Mouse (Mus musculus) right cerebral cortex, adult 2 months (tissue): ENCODE data around the gene Coq5.
A peak's percentile ranks its signal among the peaks of the same experiment; 100 is the strongest.

Experiments used
- DNase-seq, 2 experiments: peaks; one replicate each; pipeline ENCODE4 v3.0.0; 2021 to 2022; ENCODE audit warnings: low spot score in 2 of 2

Coq5 gene

DNA sequence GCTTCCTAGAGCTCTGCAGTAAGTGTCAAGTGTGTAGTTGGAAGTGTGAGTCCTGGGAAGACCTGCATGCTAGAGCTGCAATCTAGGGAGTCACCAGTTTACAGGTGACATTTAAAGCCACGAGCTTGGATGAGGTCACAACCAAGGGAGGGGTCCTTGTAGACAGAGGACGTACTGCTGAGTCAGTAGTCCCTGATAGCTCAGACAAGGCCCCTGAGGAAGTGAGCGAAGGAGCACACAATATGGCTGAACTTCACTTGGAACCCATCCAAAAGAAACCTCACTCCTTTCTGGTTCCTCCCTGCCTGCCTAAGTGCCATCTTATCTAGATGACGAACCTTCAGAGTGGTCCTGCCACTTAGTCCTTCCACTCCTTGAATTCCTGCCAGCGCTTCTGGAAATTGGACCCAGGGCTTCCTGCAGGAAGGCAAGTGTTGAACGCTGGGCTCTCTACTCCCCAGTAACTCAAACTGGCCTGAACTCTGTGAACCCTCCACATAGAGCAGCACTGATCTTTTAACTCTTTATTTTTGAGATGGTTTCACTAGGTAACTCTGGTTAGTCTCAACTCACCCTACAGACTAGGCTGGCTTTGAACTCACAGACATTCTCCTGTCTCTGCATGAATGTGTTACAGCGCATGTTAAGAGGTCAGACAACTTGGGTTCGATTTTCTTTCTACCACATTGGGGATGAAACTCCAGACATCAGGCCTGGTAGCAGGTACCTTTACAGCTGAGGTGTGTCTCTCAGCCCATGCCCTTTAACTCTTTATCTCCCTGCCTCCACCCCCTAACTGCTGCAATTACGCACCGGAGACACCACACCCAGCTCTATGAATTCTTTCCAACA lies 33.6 kb downstream of the Coq5 start:
- DNase-seq, result no peak

DNA sequence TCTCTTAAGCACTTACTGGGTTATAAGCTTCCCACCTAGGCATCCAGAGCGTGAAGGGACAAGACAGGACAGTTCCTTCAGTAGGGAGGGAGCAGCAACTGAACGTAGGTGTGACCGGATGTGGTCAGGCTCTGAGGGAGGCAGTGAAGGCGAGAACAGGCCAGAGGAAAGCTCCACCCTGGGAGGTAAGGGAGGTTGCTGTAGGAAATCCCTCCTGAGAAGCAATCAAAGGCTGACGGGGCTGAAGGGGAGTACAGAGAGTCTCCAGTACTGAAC lies 34.1 kb downstream of the Coq5 start:
- no peak for DNase-seq

DNA sequence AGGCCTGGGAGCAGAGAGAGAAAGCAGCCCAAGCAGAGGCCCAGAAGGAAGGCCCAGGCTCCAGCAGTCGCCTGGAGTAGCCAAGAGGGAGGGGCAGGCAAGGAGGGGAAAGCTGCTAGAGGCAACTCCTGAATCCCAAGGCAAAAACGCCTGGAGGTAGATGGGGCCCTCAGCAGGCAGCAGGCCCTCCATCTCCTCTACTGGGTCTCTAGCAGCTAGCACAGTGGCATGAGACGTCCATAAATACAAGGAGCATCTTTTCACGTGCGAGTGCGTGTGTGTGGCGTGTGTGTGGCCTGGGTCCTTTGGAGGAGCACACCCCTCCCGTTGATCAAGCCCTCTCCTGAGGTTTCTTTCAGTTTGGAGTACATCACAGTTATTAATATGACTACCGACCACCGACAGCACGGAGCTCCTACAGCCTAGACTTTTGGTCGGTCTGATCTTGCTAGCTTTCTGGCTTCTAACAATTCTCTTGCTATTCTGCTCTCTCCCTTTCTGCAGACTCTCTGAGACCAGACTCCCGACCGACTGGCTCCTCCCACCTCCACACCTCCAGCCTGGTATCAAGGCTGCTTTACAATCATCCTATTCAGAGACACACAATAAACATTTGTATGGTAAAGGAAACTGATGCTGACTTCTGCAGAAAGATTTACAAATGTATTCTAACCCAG lies 37.6 kb downstream of the Coq5 start:
- DNase-seq, result no peak

DNA sequence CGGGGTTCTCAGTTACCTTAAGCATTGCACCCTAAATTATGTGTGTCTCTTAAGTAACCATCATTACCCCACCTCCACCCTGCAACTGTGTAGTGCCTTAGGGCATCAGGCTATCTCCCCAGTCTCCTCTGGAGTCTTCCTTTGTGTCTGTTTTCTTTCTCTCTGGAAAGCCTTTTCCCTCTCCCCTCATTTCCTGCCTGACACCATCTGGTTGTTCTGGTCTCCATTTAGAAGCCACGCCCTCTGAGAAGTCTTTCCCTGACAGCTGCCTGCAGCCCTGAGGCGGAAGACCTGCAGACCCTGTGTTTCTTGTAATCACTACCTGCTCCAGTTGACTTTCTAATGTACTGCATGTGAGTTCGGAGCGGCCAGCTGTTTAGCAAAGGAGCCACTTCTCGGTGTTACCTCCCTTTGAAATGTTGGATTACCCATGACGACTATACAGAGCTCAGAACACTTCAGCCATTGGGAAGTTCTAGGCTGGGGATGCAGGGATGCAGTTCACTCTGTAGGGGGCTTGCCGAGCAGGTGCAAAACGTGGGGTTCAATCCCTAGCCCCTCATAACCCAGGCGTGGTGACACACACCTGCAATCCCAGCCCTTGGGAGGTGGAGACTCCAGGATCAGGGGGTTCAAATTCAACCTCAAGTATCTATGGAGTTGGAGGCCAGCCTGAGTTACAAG lies 38.3 kb downstream of the Coq5 start:
- DNase-seq, result no peak

DNA sequence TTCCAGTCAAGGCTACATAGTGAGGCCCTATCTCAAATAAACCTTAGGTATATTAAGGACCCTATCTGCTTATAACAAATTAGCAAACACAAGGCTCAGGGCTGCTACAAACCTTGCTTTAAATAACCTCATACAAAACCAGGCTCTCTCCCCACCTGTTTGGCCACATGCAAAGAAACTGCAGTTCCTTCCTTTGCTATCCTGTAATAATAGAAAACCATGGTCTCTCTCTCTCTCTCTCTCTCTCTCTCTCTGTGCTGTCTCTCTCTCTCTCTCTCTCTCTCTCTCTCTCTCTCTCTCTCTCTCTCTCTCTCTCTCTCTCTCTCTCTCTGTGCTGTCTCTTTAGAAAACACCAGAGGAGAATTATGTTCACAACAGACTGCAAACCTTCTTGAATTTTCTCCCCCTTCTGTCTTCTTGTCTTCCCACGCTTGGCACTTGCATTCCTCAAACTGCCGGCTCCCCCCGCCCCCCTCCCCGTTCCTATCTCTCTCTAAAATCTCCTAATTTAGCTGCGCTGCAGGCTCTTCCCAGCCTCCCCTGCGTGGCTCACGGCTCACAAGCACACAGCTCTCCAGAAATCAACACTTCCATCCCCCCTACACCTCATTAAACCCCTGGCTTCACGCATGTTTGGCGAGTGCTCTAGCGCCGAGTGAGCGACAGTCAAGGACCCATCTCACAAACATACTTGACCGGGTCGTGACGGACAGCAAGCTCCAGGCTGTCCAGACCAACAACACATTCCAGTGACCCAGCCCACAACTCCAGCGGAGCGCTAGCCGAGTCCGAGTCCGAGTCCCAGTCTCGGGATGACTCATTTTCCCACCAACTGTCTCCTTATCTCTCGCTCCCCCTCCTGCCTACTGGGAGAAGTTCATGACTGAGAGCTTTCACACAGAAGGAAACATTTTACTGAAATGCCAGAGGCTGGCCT lies 39.8 kb downstream of the Coq5 start:
- DNase-seq, result peak; percentile 85 to 88

DNA sequence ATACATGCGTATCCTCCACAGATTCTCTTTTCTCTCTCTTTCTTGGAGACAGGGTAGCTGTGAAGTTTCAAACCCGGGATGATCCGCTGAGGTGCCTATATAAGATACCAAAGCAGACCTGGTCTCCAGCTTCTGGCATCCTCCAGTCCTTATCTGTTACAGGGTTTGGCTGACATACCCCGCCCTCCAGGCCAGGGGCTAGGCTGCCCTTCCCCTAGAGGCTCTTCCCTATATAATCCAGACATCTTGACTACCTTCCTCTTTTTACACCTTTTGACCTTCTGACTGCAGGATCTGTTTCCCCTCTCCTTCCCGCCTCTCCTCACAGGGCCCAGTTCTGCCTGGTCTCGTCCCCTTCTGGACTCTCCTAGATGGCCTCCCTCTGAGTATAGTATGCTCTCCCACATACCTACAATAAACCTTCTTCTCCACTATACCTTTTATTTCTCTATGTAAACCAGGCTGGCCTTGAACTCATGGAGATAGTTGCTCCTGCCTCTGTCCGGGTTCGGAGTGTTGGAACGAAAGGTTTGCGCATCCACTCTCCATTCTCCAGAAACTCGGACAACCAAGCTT lies 46.9 kb downstream of the Coq5 start:
- no peak for DNase-seq

DNA sequence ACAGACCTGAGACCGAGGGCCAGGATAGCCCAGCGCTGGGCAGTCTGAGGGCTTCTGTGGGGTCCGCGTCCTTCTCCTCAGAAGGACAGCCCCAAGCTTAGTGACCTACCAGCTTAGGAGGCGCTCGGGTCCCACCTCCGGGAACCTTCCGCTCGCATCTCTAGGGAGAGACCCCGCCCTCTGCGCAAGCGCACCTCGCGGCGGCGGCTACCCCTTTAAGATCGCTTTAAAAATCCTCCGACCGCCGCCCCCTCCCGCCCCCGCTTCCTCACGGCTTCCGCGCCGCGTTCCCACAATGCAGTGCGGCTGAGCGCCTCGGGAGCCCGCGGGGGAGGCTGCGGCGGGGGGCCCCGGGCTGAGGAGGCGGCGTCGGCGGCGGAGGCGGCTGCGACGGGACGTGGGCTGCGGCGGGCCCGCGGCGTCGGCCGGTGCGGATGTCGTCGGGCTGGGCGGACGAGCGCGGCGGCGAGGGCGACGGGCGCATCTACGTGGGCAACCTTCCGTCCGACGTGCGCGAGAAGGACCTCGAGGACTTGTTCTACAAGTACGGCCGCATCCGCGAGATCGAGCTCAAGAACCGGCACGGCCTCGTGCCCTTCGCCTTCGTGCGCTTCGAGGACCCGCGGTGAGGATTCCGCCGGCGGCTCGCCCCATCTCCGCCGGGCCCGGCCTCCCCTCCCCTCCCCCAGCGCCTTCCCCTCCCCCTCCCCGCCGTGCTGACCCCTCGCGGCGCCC lies 47.6 kb downstream of the Coq5 start, which contains the start of gene Srsf9:
TSS of gene Srsf9 (plus strand) at position 303 of the 735 bp plus-strand sequence.
- DNase-seq, result peak; percentile 93 to 96

DNA sequence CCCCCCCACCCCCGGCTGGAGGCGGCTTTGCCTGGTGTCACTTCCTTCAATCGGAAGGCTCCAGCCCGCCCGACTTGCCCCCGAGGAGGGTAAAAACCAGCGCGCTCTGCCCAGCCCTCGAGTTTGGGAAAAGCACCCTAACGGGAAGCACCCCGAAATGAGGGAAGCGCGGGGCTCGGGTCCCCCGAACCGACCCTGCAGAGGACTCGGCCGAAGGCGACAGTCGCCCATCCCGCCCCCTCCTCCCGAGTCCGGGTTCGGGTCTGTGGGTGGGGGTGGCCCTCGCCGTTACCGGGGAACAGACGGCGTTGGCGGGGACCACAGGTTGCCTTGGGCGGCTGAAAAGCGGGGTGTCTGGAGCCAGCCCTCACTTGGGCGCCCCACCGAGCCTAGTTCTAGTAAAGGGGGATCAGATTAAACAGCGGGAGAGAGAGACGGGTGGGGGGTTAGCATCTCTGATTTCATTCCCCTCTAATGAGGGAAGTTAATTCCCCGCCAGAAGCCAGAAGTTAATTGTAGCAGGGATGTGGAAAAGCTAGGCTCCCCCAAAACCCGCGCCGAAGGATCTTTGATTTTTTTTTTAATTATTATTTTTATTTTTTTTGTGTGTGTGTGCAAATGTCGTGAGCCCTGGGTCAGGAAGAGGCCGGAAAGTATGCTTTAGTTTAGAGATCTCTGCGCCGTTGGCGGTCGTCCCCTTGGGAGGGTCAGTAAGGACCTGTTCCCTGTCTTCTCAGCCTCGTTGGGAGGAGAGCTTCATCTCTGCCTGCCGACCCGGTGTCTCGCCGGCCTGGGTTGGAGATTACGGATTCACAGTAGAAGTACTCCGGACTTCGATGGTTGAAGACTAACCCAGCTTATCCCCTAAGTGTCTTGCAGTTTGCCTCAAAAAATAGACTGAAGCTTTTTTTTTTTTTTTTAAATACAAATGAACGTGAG lies 48.4 kb downstream of the Coq5 start:
- no peak for DNase-seq

DNA sequence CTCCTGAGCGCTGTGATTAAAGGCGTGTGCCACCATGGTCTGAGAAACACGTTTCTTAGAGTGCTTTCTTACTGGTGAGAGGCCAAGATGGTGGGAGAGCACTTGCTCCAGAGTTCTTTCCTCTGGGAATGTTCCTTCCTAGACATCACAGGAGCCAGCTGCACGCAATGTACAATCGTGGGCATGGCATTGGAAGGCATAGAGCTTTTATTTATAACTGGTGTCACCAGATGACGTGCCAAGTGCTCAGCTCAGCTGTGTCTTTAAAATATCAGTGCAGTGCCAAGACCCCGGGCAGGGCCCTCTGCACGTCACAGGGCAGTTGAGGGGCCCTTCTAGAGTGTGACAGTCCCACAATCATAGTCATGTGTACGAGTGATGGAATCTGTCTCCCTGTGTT lies 51.5 kb downstream of the Coq5 start:
- no peak for DNase-seq

DNA sequence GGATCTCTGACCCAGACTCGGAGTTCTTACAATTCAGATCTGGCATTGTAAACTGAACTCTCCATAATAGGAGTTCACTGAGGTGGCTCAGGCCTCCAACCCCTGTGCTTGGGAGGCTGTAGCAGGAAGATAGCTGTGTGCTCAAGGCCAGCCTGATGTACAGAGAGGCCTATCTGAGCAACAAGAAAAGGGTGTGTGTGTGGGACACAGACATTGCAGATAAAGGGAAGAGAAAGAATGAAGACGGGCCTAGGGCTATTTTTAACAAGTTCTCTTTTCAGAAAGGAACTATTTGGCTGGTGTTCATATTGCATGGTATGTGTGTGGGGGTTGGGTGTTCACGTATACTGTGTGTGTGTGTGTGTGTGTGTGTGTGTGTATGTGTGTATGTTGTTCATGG lies 54.2 kb downstream of the Coq5 start:
- DNase-seq, result no peak

DNA sequence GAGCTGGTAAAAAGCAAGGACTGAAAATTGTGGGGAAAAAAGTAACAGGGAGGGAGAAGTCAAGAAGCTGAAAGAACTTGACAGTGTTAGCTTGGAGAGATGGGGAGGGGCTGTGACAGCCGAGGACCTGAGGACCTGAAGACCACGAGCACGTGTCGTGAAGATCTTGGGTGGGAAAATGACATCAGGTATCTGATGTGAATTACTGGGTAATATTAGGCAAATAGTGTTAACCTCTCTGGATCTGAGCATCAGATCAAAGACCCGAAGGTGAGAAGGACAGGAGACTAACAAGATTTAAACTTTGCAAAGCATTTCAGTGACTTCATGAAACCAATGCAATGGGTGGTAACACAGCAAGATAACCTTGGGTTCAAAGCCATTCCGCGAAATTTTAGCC lies 60.5 kb downstream of the Coq5 start:
- DNase-seq, result no peak

DNA sequence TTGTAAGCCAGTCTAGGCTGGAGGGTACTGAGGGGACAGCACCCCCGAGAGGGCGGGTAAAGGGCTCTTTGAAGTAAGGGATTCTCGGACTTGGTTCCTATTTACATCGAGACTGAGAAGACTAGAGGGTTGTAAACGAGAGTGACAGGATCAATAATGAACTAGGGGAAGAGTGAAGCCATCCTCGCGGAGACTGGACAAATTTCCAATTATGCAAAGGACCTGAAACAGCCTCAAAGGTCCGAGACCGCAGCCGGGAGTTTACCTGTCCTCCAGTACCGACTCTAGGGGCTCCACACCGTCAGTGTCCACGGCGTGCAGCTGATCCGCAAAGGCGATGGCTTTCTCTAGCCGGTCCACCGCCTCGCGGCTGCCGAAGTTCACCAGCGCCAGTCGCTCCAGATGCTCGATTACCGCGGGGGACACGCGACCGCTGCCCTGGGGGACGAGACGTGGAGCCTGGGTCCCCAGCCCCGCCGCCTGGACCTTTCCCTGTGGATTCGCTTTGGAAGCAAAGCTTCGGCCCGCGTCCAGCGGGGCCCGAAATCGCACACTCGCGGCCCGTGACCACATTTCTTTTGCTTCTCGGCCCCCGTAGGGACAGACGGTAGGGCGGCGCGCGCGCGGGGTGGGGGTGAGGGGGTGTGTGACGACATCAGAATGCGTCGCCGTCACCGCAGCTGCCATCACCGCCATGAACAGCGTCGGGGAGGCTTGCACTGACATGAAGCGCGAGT lies 61.3 kb downstream of the Coq5 start, which contains the start of the genes Gatc and Triap1:
TSS of gene Gatc (minus strand) at position 602 of the 737 bp plus-strand sequence.
TSS of gene Triap1 (plus strand) at position 649 of the 737 bp plus-strand sequence.
- DNase-seq, result peak; percentile 88 to 91

DNA sequence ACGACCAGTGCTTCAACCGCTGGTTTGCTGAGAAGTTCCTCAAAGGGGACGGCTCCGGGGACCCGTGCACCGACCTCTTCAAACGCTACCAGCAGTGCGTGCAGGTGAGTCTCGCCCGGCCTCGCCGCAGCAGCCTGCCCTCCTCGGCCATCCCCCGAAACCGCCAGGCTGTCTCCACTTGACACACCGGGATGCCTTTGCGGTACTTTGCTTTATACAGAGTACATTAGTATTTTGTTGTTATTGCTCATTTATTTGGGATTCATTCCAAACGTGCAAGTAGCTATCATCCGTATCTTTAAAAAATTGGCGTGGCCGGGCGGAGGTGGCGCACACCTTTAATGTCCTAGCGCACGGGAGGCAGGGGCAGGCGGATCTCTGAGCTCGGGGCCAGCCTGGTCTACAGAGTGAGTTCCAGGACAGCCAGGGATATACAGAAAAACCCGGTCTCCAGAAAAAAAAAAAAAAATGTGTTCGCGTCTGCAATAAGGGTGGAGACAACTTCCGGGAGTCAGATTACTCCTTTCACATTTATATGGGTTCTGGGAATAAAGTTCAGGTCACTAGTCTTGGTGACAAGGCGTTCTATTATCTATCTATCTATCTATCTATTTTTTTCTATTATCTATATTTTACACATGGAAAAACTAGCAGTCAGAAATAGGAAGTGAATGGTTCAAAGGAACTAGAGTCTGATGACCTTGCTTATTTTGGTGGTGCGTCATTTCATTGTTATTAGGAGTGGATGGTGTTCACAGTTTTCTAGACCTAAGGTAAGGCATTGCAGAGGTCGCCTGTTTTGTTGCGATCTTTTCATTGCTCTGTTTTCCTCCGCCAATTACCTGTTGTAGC lies 62.1 kb downstream of the Coq5 start:
- no peak for DNase-seq
